Mouse (Mus musculus): ENCODE data around the gene Eef2k.

GRCm38 (mm10) chr7:120918526-120918962 is 75.9 kb downstream of the Eef2k start:
- TF ChIP-seq CTCF (IDR thresholded peaks at IDR 0.05; ENCODE audit: low read depth, low read length) (no peak), POLR2A (IDR thresholded peaks at IDR 0.05; ENCODE audit: insufficient read depth, low read length) (no peak), EP300 (IDR thresholded peaks at IDR 0.05; ENCODE audit: insufficient read depth, low read depth, low read length) (no peak)
